Mouse (Mus musculus) gastrocnemius, postnatal 4 days (tissue): ENCODE data around the gene Stx1b. TPM values are rescaled to one million over a fixed set of nuclear protein-coding genes. Genes with fewer than 3 reads are reported as not detected.

Experiments
- total RNA-seq, 2 experiments: library from RNA; stranded (reverse); gene quantifications; 2 replicates each; pipeline ENCODE4 v1.2.3; 2021

Stx1b gene
- total RNA-seq, 2 experiments from 2014 or later, result 4.7 to 6.3 TPM

Other genes with a start within 250 kb of the Stx1b start
- gene Ccdc189, start 236.0 kb downstream of the Stx1b start, total RNA-seq, result 1 to 10 TPM; 5.0 to 5.1 TPM
- gene Rnf40, start 235.8 kb downstream of the Stx1b start, total RNA-seq, result 10 to 100 TPM; 48.4 to 50.5 TPM
- 10 to 100 TPM; 13.1 to 13.5 TPM for gene Zfp629, start 208.8 kb downstream of the Stx1b start, total RNA-seq
- 100 to 1,000 TPM; 112 to 132 TPM for gene Bcl7c, start 115.6 kb downstream of the Stx1b start, total RNA-seq
- 10 to 100 TPM in 1 of 2 experiments, 1 to 10 TPM in 1; 7.0 to 10.0 TPM for gene Ctf1, start 111.8 kb downstream of the Stx1b start, total RNA-seq
- not detected for gene Ctf2, start 92.4 kb downstream of the Stx1b start, total RNA-seq
- gene Fbxl19, start 80.0 kb downstream of the Stx1b start, total RNA-seq, result 1 to 10 TPM; 8.6 to 8.8 TPM
- gene Orai3, start 54.7 kb downstream of the Stx1b start, total RNA-seq, result 10 to 100 TPM; 12.3 to 13.9 TPM
- 10 to 100 TPM; 30.3 to 32.4 TPM for gene Setd1a, start 47.9 kb downstream of the Stx1b start, total RNA-seq
- 1 to 10 TPM; 2.8 to 4.0 TPM for gene Gm49388, start 38.9 kb downstream of the Stx1b start, total RNA-seq
- 10 to 100 TPM; 13.0 to 13.3 TPM for gene Hsd3b7, start 23.9 kb downstream of the Stx1b start, total RNA-seq
- 10 to 100 TPM; 82.8 to 84.9 TPM for gene Stx4a, start 255 bp downstream of the Stx1b start, total RNA-seq
- 10 to 100 TPM; 24.0 to 27.1 TPM for gene Zfp646, start 51.7 kb upstream of the Stx1b start, total RNA-seq
- gene Zfp668, start 52.3 kb upstream of the Stx1b start, total RNA-seq, result 10 to 100 TPM in 1 of 2 experiments, 1 to 10 TPM in 1; 8.8 to 10.1 TPM
- 1 to 10 TPM; 1.6 to 1.8 TPM for gene Prss53, start 66.4 kb upstream of the Stx1b start, total RNA-seq
- not detected for gene Gm21974, start 70.9 kb upstream of the Stx1b start, total RNA-seq
- gene Vkorc1, start 71.1 kb upstream of the Stx1b start, total RNA-seq, result 10 to 100 TPM; 62.4 to 71.8 TPM
- gene Bckdk, start 79.5 kb upstream of the Stx1b start, total RNA-seq, result 10 to 100 TPM; 84.7 to 92.3 TPM
- gene Kat8, start 88.0 kb upstream of the Stx1b start, total RNA-seq, result 10 to 100 TPM; 18.5 to 23.2 TPM
- gene Prss8, start 105.6 kb upstream of the Stx1b start, total RNA-seq, result not detected
- 1 to 10 TPM; 7.6 to 8.9 TPM for gene Prss36, start 122.2 kb upstream of the Stx1b start, total RNA-seq
- 100 to 1,000 TPM; 287 to 354 TPM for gene Fus, start 142.9 kb upstream of the Stx1b start, total RNA-seq
- 10 to 100 TPM; 16.0 to 21.7 TPM for gene Pycard, start 169.3 kb upstream of the Stx1b start, total RNA-seq
- gene Trim72, start 179.4 kb upstream of the Stx1b start, total RNA-seq, result 100 to 1,000 TPM; 254 to 296 TPM
- gene Itgam, start 238.1 kb upstream of the Stx1b start, total RNA-seq, result 1 to 10 TPM; 3.9 to 4.6 TPM
- gene Gm49368, start 238.1 kb upstream of the Stx1b start, total RNA-seq, result not detected